Mouse (Mus musculus): Measurements from ENCODE around the gene I0C0044D17Rik.

I0C0044D17Rik gene

DNA sequence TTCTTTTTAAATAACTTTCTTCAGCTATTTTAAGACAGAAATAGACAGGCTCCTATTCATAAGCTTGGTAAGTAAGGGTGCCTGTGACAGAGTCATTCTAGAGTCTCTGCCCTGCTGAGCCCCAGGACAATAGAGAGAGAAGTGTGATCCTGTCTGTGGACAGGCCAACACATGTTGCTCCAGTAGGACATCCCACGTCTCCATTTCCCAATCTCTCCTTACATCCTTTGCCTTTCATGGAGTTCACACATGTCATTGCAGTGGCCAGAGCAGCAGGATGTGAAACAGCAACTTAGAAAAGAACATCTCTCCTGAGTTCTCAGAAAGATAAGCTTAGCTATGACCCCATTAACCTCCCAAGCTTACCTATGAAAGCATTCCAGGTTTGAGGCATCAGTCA, 8.1 kb upstream of the I0C0044D17Rik start:
- no peak for DNase-seq (ENCODE audit: low read depth, low spot score)

DNA sequence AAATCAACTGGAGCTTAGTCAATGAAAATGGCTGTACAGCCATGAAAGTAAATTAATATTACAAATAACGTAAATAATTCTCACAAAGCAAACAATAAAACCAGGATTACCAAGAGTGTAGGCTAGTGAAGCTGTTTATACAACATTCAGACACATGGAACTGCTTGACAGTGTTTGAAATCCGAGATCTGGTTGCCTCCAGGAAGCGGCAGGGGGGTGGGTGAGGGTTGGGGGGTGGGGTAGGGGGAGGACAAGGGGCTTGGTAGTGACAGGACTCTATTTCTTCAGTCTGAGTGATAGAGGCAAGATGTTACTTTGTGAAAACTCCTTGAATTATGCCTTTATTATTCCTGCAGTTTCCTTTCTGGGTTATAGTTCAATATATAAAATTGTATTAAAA, 3.1 kb upstream of the I0C0044D17Rik start:
- DNase-seq (ENCODE audit: low read depth, low spot score): no peak

DNA sequence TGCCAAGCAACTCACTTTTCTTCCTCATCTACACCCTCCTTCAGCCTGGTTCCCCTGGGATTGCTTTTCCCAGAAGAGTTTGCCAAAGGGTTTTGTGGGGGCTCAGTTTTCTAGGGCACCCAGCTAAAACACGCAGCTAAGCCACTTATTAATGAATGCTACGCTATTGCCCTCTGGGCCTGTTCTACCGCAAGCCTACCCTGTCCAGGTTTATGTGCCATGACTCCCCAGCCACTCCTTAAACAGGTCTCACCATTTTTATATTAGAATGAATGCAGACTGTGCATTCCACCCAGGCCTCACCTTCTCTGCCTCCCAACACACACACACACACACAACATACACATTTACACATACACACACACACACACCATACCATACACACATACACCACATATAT, 593 bp downstream of the I0C0044D17Rik start:
- DNase-seq (ENCODE audit: low read depth, low spot score): no peak

DNA sequence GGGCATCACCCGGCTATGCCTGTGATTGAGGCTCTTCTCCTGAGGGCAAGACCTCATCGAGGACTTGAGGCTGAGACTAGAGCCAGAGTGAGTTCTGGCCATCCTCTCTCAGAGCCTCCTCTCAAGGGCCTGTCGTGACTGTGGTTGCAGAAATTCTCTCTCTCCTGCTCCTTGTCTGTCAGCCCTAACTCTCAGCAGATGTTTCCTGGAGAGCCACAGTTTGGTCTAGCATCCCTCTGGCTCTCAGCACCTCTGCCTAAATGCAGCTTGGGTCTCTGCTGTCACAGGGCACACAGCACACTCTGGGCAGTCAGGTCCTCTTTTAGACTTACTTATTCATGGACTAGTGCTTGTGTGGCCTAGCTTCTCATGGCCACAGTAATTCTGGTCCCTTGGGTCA, 1.2 kb downstream of the I0C0044D17Rik start:
- DNase-seq (ENCODE audit: low read depth, low spot score): no peak

DNA sequence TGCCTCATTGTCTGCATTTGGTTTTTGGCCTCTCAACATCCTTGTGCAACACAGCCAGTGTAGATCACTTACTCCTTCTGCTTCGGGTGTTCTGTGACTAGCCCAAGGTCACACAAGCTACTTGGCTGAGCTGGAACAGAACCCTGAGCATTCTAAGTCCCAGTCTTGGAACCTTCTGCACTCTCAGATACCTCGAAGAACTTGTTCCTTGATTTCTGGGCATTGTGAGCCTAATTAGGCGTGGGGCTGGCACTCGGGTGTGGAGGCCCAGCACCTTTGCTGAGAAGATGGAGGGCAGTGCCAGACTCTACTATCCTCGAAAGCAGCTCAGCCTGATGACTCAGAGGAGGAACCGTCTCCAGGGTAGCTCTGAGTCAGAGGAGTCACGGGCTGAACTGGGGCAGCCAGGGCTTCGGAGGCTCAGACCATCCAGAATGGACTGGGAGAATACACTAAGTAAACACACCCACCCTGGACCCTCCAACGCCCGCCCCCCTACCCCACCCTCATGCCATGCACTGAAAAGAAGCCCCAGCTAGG, 4.4 kb downstream of the I0C0044D17Rik start:
- peak; percentile 79 for DNase-seq (ENCODE audit: low read depth, low spot score)

DNA sequence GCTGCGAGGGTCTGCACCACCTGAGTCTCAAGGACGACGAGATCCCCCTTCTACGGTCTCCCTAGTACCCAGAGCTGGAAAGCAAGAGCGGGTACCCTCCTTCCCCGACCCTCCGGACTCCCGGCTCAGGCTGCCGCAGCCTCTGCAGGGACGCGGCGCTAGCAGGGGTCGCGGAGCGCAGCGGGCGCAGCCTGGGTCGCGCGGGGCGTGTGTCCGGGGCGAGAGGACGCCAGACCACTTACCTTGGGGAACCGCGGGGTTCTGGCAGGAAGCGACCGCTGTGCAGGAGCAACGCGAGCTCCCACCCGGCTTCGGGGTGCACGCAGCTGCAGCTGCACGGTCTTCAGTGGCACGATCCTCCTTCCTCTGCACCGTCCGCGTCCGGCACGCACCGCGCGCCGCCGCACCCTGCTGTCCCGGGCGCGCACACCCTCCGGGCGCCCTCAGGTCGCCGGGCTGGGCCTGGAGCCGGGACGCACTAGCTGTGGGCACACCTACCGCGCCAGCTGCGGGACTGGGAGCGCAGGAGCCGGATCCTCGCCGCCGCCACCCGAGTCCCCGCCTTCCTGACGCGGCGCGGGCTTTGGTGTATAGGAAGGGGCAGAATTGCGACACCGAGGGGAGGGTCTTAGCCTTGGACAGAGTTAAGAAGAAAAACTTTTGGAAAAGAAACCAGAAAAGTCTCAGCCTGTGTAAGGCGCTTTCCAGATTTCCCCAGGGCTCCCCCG, 6.3 kb downstream of the I0C0044D17Rik start, which contains the start of gene Kank4:
Gene Kank4, minus strand, starts transcription at position 354 of the 728 bp plus-strand sequence.
- no peak for DNase-seq (ENCODE audit: low read depth, low spot score)

DNA sequence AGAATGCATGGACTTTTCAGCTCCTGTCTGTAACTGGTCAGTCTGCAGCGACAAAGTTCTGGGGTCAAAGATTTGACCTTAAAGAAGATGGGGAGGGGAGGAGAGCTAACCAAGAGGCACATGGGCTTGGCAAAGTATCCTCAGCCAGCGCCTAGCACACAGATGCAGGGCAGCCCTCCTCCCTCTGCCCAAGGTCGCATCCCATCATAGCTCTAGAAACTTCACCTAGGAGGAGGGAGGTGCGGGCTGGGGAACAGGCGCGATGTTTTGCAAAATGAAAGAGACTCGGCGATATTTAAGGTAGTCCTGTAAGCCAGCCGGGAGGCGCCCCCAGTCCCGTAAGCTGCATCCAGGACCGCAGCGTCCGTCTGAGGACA, 6.8 kb downstream of the I0C0044D17Rik start:
- DNase-seq (ENCODE audit: low read depth, low spot score): no peak

DNA sequence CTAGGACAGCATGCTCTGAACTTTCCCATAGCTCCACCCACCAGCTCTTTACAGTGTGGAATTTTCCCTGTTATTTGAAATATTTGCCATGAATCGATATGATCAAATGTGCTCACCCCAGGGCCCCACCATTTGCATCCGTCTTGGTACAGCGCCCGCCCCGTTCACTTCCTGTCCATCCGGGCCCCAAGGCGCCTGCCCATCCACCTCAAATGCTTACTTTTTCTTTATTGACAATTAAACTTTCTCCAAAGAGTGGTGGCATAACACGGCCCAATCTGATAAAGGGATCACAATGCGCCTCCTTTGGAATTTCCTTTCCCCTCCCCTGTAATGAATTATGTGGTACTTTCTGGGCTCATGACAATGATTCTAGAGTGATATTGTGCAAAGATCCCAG, 17.3 kb downstream of the I0C0044D17Rik start:
- DNase-seq (ENCODE audit: low read depth, low spot score): no peak

DNA sequence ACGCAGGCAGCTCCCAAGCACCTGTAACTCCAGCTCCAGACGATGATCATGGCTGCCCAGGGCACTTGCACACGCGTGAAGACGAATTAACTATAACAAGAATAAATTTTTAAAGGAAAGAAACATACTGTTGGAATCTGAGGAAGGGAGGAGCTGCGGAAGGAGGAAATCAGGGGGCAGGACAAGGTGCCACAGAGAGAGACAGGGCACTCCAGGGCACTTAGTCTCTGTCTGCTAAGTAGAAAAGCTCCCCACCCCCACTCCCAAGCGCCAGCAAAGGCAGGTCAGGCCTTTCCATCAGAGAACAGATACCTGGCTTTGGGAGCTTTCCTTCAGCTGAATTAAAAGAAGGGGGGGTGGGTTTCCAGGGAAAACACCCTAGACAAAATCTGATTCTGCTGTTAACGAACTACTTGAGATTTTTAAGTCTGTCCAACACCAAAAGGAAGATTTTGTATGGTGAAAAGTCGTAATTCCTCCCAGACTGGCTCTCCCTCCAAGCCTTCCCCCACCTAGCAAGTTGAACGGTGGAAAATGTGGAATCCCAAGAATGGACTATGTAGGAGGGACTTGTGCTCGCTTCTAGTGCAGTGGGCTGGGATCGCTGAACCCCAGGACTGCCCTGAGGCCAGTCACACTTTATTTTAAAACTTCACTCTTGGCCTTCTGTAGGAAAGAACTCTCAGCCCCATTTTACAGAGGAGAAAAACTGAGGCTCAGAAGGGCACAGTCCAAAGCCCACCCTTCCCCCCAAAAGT, 18.2 kb downstream of the I0C0044D17Rik start:
- DNase-seq (ENCODE audit: low read depth, low spot score): peak; percentile 11

DNA sequence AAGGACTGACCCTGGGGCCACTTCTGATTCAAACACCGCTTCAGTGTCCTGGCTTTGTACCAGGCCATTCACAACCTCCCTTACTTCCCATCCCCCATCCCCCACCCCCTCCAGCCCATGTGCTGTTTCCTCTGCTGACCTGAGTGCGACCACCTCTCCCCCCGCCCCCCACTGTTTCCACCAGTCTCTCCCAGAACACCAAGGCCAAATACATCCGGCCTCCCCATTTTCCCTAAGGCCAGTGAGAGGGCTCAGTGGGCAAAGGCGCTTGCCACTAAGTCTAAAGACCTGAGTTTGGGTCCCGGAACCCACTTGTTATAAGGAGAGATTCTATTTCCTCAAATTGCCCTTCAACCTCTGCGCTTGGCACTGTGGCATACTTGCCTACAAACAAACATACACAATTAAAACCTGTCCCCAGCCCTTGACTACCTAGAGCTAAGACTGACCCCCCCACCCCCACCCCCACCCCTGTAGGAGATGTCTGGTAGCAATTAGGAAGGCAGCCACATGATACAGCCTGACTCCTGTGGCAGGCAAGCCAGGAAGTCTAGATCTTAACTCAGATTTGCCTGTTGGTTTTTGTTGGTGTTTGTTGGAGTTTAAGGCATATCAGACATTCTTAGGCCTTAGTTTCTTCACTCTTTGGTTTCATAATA, 19.0 kb downstream of the I0C0044D17Rik start:
- DNase-seq (ENCODE audit: low read depth, low spot score): no peak

DNA sequence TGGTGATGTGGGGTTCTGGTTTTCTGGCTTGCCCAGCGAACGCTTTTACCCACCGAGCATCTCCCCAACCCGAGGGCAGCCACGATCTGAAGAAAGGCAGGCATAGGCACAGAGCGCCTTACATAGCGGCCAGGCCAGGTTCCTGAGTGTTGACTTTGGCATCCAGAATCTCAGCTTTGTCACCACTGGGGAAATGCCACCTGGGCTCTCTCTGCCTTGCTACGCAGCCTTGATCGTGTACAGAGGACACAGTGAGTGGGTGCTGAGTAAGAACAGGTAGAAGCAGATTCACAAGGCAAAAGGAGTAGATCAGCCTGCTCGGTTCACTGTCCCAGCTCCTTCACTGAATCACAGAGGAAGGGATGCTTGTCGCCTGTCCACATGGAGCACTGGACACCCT, 21.9 kb downstream of the I0C0044D17Rik start:
- DNase-seq (ENCODE audit: low read depth, low spot score): no peak

DNA sequence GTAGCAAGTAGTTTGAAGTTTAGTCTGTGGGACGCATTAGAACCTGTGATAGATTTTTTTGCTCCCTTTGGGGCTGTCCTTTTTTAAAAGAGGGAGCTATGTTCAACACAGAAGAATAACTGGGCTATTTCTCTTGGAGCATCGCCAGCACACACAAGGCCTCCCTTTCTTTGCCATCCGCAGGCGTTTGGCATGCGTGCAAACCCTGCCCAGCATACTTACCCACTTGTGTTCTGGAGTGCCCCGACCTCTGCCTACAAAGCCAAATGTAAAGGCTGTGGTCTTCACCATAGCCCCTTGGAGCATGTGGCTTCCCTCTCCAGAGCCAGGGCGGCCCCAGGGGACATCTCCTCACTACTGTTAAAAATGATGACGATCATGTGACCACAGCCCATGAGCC, 22.8 kb downstream of the I0C0044D17Rik start:
- DNase-seq (ENCODE audit: low read depth, low spot score): no peak

DNA sequence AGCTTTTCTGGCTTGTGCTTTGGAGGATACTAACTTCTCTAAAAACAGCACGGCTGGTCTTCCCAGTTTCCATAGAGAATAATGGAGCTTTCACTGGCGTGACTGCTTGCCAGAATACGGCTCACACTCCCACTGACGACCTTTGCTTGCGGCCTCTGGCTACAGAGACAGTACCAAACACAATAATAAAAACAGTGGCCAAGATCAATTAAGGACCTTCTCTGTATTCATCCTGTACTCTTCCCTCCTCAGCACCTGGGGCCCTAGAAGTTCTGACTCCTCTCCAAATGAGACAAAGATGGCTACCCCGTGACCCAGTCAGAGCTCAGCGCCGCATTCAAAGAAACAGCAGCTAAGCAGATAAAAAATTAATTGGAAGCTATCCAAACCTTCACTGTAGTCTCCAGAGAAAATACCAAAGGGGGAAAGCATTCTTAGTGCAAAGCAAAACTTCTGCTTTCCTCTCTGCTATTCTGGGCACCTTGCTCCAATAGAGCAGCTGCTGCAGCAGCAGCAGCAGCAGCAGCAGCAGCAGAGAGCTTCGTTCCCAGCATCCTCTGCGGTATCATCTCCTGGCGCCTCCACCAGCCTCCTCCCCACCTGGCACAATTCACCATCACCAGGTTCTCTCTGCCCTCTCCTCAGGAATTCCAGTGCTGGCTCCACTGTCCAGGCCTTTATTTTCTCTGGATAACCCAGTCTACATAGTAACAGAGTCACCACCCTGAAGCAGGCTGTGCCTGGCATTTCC, 26.9 kb downstream of the I0C0044D17Rik start:
- DNase-seq (ENCODE audit: low read depth, low spot score): no peak

DNA sequence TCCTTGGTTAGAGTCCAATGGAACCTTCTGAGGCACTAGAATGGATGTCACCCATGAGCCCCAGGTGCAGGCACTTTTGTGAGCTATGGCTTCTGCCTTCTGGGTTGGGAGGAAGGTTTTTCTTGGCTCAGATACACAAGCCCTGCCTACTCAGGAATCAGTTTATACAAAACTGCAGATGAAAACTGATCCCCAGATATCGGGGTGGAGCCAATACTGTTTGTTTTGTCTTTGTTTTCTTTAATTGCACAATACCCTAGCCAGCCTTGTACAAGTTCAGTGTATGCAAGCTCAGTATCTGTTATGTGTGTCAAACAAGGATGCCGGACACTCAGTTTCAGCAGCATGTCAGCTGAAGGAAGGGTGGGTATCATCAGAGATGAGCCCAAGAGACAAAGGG, 28.4 kb downstream of the I0C0044D17Rik start:
- DNase-seq (ENCODE audit: low read depth, low spot score): no peak

DNA sequence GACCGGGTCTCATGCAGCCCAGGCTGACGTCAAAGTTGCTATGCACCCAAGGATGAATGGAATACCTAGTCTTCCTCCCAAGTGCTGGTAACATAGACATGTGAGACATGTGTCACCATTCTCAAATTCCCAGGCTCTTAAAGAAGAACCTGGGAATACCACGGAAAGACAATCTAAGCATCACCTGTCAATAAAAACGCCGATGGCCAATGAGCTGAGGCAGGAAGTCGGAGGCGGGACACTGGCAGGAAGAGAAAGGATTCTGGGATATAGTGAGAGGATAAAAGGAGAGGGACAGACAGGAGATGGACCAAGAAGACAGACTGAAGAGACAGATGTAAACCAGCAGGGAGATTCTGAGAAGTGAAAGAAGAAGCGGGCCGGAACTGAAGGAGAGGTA, 30.2 kb downstream of the I0C0044D17Rik start:
- peak; percentile 8 for DNase-seq (ENCODE audit: low read depth, low spot score)

DNA sequence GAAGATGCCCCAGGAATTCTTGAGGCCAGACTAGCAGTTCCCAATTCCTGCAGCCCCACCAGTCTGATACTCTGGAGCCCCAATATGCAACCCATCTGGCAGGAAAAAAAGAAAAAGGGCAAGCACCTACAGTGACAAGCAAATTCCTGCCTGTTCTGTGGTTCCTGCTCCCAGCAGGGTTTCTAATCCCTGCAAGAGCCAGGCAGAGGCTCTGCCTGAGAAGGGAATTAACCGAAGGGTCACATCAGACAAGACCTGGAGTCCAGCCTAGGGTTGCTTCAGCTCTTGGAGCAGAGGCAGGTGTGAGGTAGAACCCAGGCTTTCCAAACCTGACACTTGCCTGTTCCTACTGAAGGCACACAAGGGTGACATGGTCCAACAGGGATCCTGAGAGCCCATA, 32.9 kb downstream of the I0C0044D17Rik start:
- DNase-seq (ENCODE audit: low read depth, low spot score): no peak

DNA sequence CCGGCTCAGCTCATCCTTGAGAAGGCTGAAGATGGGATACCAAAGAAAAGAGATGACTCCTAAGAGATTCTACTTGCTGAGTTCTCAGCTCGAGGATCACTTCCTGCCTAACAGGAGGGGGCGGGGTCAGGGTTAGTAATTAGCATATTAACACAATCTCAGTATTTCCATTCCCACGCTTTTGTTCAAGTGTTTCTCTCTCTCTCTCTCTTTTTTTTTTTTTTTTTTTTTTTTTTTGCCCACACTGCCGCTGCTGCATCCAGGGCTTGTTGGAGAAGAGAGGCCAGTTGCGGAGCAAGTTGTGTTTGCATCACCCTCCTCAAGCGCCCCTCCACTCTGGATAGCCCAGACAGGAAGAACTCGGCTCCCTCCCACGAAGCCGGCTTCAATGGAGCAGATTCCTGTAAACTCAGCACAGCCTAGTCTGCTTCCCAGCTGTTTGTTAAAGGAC, 33.8 kb downstream of the I0C0044D17Rik start:
- no peak for DNase-seq (ENCODE audit: low read depth, low spot score)

DNA sequence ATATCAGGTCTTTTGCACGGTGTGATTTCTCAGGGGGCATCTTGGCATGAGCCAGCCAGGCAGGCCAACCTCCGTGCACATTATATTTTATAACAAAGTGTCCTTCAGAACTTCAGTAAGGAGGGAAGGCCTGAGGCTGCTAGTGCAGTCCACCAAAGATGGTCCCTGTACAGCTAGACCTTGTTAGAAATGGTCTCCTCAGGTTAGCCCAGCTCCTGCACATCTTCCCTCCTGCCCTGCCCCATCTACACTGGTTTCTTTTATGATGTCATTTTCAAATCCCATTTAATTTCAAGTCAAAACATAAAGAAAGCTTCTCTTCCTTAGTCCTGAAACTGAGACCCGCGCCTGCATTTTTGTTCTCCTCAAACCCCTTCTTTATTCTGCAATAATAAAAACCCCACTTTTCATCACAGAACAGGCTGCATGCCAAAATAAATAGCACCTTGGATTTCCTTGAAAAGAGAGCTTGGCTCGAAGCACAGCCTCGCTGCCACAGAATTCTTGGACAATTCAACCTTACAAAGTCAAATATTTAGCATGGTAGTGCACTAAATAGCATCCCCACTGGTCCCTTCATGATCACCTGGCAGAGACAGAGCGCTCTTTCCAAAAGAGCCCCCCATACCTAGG, 34.4 kb downstream of the I0C0044D17Rik start:
- no peak for DNase-seq (ENCODE audit: low read depth, low spot score)

DNA sequence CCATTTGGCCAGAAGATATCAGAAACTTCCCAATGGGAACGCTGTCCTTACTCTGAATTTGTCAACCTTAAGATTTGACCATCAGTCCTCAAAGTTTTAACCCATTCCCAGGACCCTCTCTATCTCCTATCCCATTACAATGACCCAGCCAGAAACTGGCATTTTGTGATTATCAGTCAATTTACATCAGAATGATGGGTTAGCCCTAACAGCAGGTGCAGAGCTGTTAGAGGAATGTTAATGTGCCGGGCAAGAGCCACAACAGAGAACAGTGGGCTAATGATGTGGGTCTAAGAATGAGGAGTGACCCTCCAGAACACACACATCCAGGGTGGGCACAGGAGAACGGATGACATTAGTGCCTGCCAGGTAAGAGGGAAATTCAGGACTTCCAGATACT, 37.4 kb downstream of the I0C0044D17Rik start:
- no peak for DNase-seq (ENCODE audit: low read depth, low spot score)

DNA sequence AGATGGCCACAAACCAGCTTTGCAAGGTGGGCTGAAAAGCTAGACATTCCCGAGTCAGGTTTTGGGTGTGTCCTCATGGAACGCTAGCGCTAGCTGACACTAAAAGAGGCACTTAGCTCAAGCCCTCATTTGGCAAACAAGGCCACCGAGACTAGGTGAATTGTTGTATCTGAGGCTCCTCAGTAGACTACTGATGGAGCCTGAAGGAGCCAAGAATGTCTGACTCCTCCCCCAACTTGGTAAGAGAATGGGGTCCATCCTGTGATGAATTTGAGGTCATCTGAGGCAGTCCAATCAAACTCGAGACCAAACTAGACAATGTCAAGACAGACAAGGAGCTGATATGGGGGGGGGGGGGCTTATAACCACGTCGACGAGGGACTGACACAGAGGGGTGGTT, 37.8 kb downstream of the I0C0044D17Rik start:
- DNase-seq (ENCODE audit: low read depth, low spot score): no peak

DNA sequence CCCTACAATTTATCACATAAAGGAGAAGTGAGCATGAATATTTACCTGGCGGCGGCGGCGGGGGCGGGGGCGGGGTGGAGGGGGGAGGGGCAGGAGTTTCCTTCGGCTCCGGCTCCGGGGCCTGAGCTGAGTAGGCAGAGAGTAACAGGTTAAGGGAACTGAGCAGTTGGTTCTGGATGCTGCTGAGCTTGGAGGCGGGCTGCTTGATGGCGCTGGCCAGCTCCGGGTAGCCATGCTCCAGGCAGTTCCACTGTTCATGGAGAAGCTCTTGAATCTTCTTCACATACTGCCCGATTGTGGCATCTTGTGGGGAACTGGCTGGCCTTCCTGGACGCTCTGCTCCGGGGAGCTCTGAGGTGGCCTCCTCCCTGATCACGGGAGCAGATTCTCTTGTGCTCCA, 45.4 kb downstream of the I0C0044D17Rik start:
- no peak for DNase-seq (ENCODE audit: low read depth, low spot score)
